Mouse (Mus musculus) frontal cortex, adult (tissue): ENCODE results near the gene Mcam.

Experiments
- ATAC-seq: cut with Nextera tagmentation; 2 replicates; pipeline ENCODE4 v1.9.2; 2017; ENCODE audit warnings: mild to moderate bottlenecking, moderate library complexity, mixed read lengths; ENCODE audit not compliant: low TSS enrichment

The Mcam gene

GRCm38 (mm10) chr9:44134101-44134850 lies at the start of gene Mcam:
Mcam (plus strand) TSS chr9:44134469.
- no peak for ATAC-seq

GRCm38 (mm10) chr9:44084659-44085229 lies 49.5 kb upstream of the Mcam start:
- peak; percentile 10; the same call in 1 of the 2 replicates for ATAC-seq

- no peak for ATAC-seq
Observed at GRCm38 (mm10) chr9:44085276-44085675, 49.0 kb upstream of the Mcam start.

GRCm38 (mm10) chr9:44085741-44086665 lies 48.3 kb upstream of the Mcam start:
- peak; percentile 6; the same call in 1 of the 2 replicates for ATAC-seq

- no peak for ATAC-seq
Observed at GRCm38 (mm10) chr9:44086960-44087359, 47.3 kb upstream of the Mcam start.

GRCm38 (mm10) chr9:44087761-44088455 lies 46.4 kb upstream of the Mcam start:
- peak; percentile 36 for ATAC-seq

GRCm38 (mm10) chr9:44088877-44089608 lies 45.2 kb upstream of the Mcam start:
- no peak for ATAC-seq

GRCm38 (mm10) chr9:44093612-44094503 lies 40.4 kb upstream of the Mcam start:
- peak; percentile 47 for ATAC-seq

- no peak for ATAC-seq
Observed at GRCm38 (mm10) chr9:44094737-44095136, 39.5 kb upstream of the Mcam start.

GRCm38 (mm10) chr9:44095781-44096180 lies 38.5 kb upstream of the Mcam start:
- no peak for ATAC-seq

GRCm38 (mm10) chr9:44096536-44096935 lies 37.7 kb upstream of the Mcam start:
- peak; percentile 44 for ATAC-seq

- no peak for ATAC-seq
Observed at GRCm38 (mm10) chr9:44101490-44101889, 32.8 kb upstream of the Mcam start, which contains the start of gene Mfrp. Mfrp (plus strand) TSS chr9:44101729.

- no peak for ATAC-seq
Observed at GRCm38 (mm10) chr9:44104881-44105280, 29.4 kb upstream of the Mcam start.

GRCm38 (mm10) chr9:44105781-44106180 lies 28.5 kb upstream of the Mcam start:
- ATAC-seq = no peak

GRCm38 (mm10) chr9:44106182-44106581 lies 28.1 kb upstream of the Mcam start:
- no peak for ATAC-seq

GRCm38 (mm10) chr9:44106596-44106995 lies 27.7 kb upstream of the Mcam start:
- no peak for ATAC-seq

GRCm38 (mm10) chr9:44107110-44107509 lies 27.2 kb upstream of the Mcam start, which contains the start of gene C1qtnf5:
C1qtnf5 (plus strand) TSS chr9:44107245.
- ATAC-seq = peak; percentile 44

GRCm38 (mm10) chr9:44107557-44108179 lies 26.6 kb upstream of the Mcam start:
- ATAC-seq = no peak
